Mouse (Mus musculus): ENCODE results near the gene 2310007B03Rik. TPM values are rescaled to one million over a fixed set of nuclear protein-coding genes. Genes with fewer than 3 reads are reported as not detected.

Gene 2310007B03Rik
- polyA plus RNA-seq, 1 experiment from 2014 or later = 0.38 TPM

GRCm38 (mm10) chr1:93176525-93177332 is 16.0 kb upstream of the 2310007B03Rik start:
- peak overlapping the region; percentile 49 for H3K9ac ChIP-seq
- 5% methylated on average over 35 of the region's 44 CpGs for WGBS

GRCm38 (mm10) chr1:93175849-93176248 is 15.1 kb upstream of the 2310007B03Rik start:
- Histone ChIP-seq H3K27ac (no peak overlapping the region), H3K4me2 (peak overlapping the region; percentile 77), H3K9ac (no peak overlapping the region), H3K27me3 (peaks cover 57% of the 10 kb centered on the region), H3K4me1 (replicated peaks) (peaks cover 16% of the 10 kb centered on the region), H3K4me3 (no peak overlapping the region), H3K36me3 (no peaks in the 10 kb centered on the region), H3K9me3 (replicated peaks) (no peaks in the 10 kb centered on the region)
- WGBS = 16% methylated on average over 6 of the region's 6 CpGs
- no peak for ATAC-seq (replicated peaks; ENCODE audit: insufficient number of reproducible peaks, insufficient read depth, low FRiP score, low read depth)

More at GRCm38 (mm10) chr1:93176525-93177332, 16.0 kb upstream of the 2310007B03Rik start:
- Histone ChIP-seq H3K4me1 (replicated peaks) (peaks cover 16% of the 10 kb centered on the region), H3K27ac (peak overlapping the region; percentile 67), H3K36me3 (no peaks in the 10 kb centered on the region), H3K4me2 (peak overlapping the region; percentile 77), H3K27me3 (peaks cover 52% of the 10 kb centered on the region), H3K4me3 (peak overlapping the region; percentile 44), H3K9me3 (replicated peaks) (no peaks in the 10 kb centered on the region)
- peak; percentile 63 for ATAC-seq (replicated peaks; ENCODE audit: insufficient number of reproducible peaks, insufficient read depth, low FRiP score, low read depth)

- Histone ChIP-seq H3K9ac (no peak overlapping the region), H3K36me3 (no peaks in the 10 kb centered on the region), H3K4me1 (replicated peaks) (peaks cover 16% of the 10 kb centered on the region), H3K27ac (no peak overlapping the region), H3K4me3 (no peak overlapping the region), H3K27me3 (peaks cover 65% of the 10 kb centered on the region), H3K4me2 (no peak overlapping the region), H3K9me3 (replicated peaks) (no peaks in the 10 kb centered on the region)
- ATAC-seq (replicated peaks; ENCODE audit: insufficient number of reproducible peaks, insufficient read depth, low FRiP score, low read depth) = no peak
- under 1% methylated on average over 4 of the region's 4 CpGs for WGBS
Observed at GRCm38 (mm10) chr1:93174399-93174798, 13.7 kb upstream of the 2310007B03Rik start.

GRCm38 (mm10) chr1:93173665-93174064 is 12.9 kb upstream of the 2310007B03Rik start:
- no peak overlapping the region for H3K4me3 ChIP-seq
- peaks cover 16% of the 10 kb centered on the region for H3K4me1 ChIP-seq (replicated peaks)
- peaks cover 65% of the 10 kb centered on the region for H3K27me3 ChIP-seq
- H3K4me2 ChIP-seq = no peak overlapping the region
- WGBS = 50% methylated on average over 4 of the region's 4 CpGs
- no peaks in the 10 kb centered on the region for H3K36me3 ChIP-seq
- no peaks in the 10 kb centered on the region for H3K9me3 ChIP-seq (replicated peaks)
- no peak overlapping the region for H3K9ac ChIP-seq
- no peak overlapping the region for H3K27ac ChIP-seq
- no peak for ATAC-seq (replicated peaks; ENCODE audit: insufficient number of reproducible peaks, insufficient read depth, low FRiP score, low read depth)

- Histone ChIP-seq H3K4me3 (no peak within 1 kb of the TSS), H3K36me3 (no peaks in the 10 kb centered on the region), H3K9me3 (replicated peaks) (no peaks in the 10 kb centered on the region), H3K27ac (no peak within 1 kb of the TSS), H3K4me1 (replicated peaks) (no peaks in the 10 kb centered on the region), H3K4me2 (no peak within 1 kb of the TSS), H3K9ac (no peak within 1 kb of the TSS), H3K27me3 (peaks cover 53% of the 10 kb centered on the region)
- no peak for ATAC-seq (replicated peaks; ENCODE audit: insufficient number of reproducible peaks, insufficient read depth, low FRiP score, low read depth)
- 49% methylated on average over 10 of the region's 10 CpGs for WGBS
Observed at GRCm38 (mm10) chr1:93168295-93168775, 7.6 kb upstream of the 2310007B03Rik start, which contains the start of gene Crocc2. Gene Crocc2, plus strand, starts transcription at chr1:93168725.

GRCm38 (mm10) chr1:93166346-93167079 is 5.8 kb upstream of the 2310007B03Rik start:
- no peaks in the 10 kb centered on the region for H3K36me3 ChIP-seq
- H3K9me3 ChIP-seq (replicated peaks) = no peaks in the 10 kb centered on the region
- no peak overlapping the region for H3K27ac ChIP-seq
- no peak overlapping the region for H3K4me2 ChIP-seq
- H3K4me3 ChIP-seq = no peak overlapping the region
- H3K9ac ChIP-seq = no peak overlapping the region
- WGBS = 76% methylated on average over 11 of the region's 11 CpGs
- peaks cover 44% of the 10 kb centered on the region for H3K27me3 ChIP-seq
- no peaks in the 10 kb centered on the region for H3K4me1 ChIP-seq (replicated peaks)
- no peak for ATAC-seq (replicated peaks; ENCODE audit: insufficient number of reproducible peaks, insufficient read depth, low FRiP score, low read depth)

GRCm38 (mm10) chr1:93165447-93165846 is 4.7 kb upstream of the 2310007B03Rik start:
- no peak for ATAC-seq (replicated peaks; ENCODE audit: insufficient number of reproducible peaks, insufficient read depth, low FRiP score, low read depth)
- Histone ChIP-seq H3K4me2 (no peak overlapping the region), H3K4me3 (no peak overlapping the region), H3K27me3 (peaks cover 39% of the 10 kb centered on the region), H3K9ac (no peak overlapping the region), H3K27ac (no peak overlapping the region), H3K4me1 (replicated peaks) (no peaks in the 10 kb centered on the region), H3K9me3 (replicated peaks) (no peaks in the 10 kb centered on the region), H3K36me3 (no peaks in the 10 kb centered on the region)
- 56% methylated on average over 9 of the region's 9 CpGs for WGBS

- Histone ChIP-seq H3K9ac (no peak overlapping the region), H3K4me3 (no peak overlapping the region), H3K36me3 (no peaks in the 10 kb centered on the region), H3K4me2 (no peak overlapping the region), H3K27ac (no peak overlapping the region), H3K9me3 (replicated peaks) (no peaks in the 10 kb centered on the region), H3K27me3 (peaks cover 27% of the 10 kb centered on the region), H3K4me1 (replicated peaks) (no peaks in the 10 kb centered on the region)
- no peak for ATAC-seq (replicated peaks; ENCODE audit: insufficient number of reproducible peaks, insufficient read depth, low FRiP score, low read depth)
- WGBS = 80% methylated on average over 7 of the region's 7 CpGs
Observed at GRCm38 (mm10) chr1:93162588-93162987, 1.8 kb upstream of the 2310007B03Rik start.

- Histone ChIP-seq H3K4me3 (no peak overlapping the region), H3K4me2 (no peak overlapping the region), H3K27me3 (peaks cover 26% of the 10 kb centered on the region), H3K36me3 (no peaks in the 10 kb centered on the region), H3K9me3 (replicated peaks) (no peaks in the 10 kb centered on the region), H3K9ac (no peak overlapping the region), H3K27ac (no peak overlapping the region), H3K4me1 (replicated peaks) (no peaks in the 10 kb centered on the region)
- 61% methylated on average over 10 of the region's 10 CpGs for WGBS
- ATAC-seq (replicated peaks; ENCODE audit: insufficient number of reproducible peaks, insufficient read depth, low FRiP score, low read depth) = no peak
Observed at GRCm38 (mm10) chr1:93161921-93162320, 1.2 kb upstream of the 2310007B03Rik start.

GRCm38 (mm10) chr1:93161350-93161749 is 602 bp upstream of the 2310007B03Rik start:
- 80% methylated on average over 8 of the region's 8 CpGs for WGBS
- H3K4me3 ChIP-seq = no peak overlapping the region
- H3K4me1 ChIP-seq (replicated peaks) = no peaks in the 10 kb centered on the region
- no peak overlapping the region for H3K27ac ChIP-seq
- H3K27me3 ChIP-seq = peaks cover 32% of the 10 kb centered on the region
- H3K4me2 ChIP-seq = no peak overlapping the region
- H3K9me3 ChIP-seq (replicated peaks) = no peaks in the 10 kb centered on the region
- no peaks in the 10 kb centered on the region for H3K36me3 ChIP-seq
- H3K9ac ChIP-seq = no peak overlapping the region
- no peak for ATAC-seq (replicated peaks; ENCODE audit: insufficient number of reproducible peaks, insufficient read depth, low FRiP score, low read depth)

Data from heart, embryonic 15.5 days (tissue).